Mouse (Mus musculus) mouse embryonic stem cell (cell line): ENCODE results near the gene Adam15.

Source experiments
- in situ Hi-C, 2 experiments: fragments of 300-500 bp; cut with MboI; formaldehyde crosslinking; loops; 1 replicate in 1 of 2; 3 replicates in 1 of 2; pipeline ENCODE4 v1.14.3; 2019 to 2020; ENCODE audit warnings: low sequenced_read_pairs in 2 of 2, low pct_unique_long_range_greater_than_20kb in 1 of 2, mixed read lengths in 1 of 2; ENCODE audit not compliant: unreplicated experiment in 1 of 2

The Adam15 gene

DNA sequence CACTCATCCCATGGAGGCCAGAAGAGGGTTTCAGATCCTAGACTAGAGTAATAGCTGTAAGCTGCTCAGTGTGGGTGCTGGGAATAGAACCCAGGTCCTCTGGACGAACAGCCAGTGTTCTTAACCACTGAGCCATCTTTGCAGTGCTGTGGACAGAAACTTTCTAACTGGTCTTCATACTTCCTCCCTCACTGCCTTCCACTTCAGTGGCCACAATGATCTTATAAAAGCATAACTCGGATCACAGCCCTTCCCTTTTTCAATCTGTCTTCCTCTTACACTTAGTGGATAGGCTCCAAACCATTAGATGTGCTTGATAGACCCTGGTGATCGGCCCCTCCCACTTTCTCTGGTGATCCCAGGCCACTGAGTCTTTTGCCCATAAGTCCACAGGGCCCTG is 10.4 kb upstream of the Adam15 start:
- in situ Hi-C loops, result no loop called here

DNA sequence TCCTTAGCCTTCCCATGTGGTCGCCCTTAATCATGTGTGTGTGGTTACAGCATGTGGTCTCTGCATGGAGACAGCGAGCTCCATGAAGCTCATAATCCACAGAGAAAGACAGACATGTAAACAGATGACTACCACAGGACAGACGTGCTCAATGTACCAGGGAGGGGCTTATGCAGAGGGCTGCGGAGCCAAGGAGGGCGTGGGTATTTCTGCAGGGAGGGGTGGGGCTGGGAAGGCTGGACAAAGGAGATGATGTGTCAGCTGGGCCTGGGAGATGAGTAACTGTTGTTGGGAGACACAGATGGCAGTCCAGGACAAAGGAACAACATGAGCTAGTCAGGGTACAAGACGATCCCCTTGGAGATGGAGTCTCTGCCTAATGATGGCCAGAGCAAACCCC is 9.8 kb upstream of the Adam15 start:
- in situ Hi-C loops, result no loop called here

DNA sequence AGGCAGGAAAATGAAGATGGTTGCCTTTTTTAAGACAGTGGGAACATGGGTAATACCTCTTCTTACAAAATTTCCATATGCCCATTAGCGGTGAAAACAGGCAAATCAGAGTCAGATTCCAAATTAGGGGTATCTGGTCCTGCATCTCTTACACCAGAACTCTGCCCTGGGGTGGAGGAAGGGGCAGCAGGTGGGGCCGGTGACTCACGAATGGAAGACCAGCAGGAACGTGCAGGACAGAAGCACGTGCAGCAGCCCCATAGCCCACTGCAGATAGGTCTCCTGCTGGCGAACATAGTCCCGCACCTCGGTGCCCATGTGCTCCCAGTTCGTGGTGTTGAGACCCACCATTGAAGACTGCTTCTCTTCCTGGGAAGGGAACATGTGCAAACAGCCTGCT is 6.2 kb upstream of the Adam15 start:
- in situ Hi-C loops, result no loop called here

- in situ Hi-C loops, result no loop called here
These were observed 5.7 kb upstream of the Adam15 start for GRCm38 (mm10) chr3:89355512-89355902.

DNA sequence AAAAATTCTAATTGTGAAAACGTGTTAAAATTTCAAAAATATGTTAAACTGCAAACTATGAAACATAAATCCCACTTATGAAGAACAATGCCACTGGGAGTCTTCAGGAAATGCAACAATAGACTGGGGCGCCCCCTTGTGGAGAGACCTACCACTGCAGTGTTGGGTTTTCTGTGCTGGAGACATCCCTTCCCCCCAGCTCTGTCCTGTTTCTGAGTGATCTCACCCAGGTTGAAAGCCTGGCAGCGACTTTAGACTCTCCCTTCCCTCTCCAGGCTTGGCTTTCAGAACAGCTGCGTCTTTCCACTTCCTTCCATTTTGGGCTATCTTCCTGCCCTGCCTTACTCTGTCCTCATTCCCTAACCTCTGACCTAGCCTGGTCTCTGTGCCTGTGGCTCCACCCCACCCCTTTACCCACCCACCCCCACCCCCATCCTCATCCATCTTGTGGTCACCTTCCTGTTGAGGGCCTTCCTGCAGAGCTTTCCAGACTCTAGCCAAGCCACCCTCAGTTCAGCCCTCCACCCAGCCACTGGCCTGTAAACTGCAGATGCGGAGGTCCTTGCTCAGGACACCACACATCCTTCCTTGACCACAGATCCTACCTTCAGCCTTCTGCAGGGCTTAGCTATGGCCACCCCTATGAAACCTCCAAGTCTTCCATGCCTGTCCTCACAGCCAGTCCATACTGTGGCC is 5.2 kb upstream of the Adam15 start:
- in situ Hi-C loops, result no loop called here

DNA sequence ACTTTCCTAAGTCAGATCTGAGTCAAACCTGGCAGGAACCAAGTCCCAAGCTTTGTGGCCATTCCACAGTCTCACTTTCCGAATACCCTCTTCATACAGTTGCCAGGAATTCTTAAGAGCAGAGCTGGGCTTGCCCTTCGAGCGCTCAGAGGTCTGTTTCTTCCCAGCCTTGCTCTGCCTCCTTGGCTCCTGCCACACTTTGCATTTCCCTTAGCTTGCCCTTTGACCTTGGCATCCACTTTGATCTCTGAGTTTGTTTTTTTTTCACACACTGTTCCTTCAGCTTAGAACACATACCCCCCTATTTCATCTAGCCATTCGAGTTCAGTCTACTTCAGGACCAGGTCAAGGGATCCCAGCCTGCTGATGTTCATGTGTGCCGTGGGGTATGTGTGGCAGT is 1.5 kb upstream of the Adam15 start:
- in situ Hi-C loops, result no loop called here

- in situ Hi-C loops, result loop anchor here in 1 of 2 experiments (10.0 kb wide), 1 partner anchor 136 kb away; no protein-coding TSS in a partner anchor
These were observed 606 bp downstream of the Adam15 start for GRCm38 (mm10) chr3:89348911-89349868.

GRCm38 (mm10) chr3:89347916-89348315 is 1.9 kb downstream of the Adam15 start:
- in situ Hi-C loops, result loop anchor here in 1 of 2 experiments (10.0 kb wide), 1 partner anchor 137 kb away; no protein-coding TSS in a partner anchor

- in situ Hi-C loops, result loop anchor here in 1 of 2 experiments (10.0 kb wide), 1 partner anchor 138 kb away; no protein-coding TSS in a partner anchor
These were observed 2.8 kb downstream of the Adam15 start for GRCm38 (mm10) chr3:89346815-89347540.

DNA sequence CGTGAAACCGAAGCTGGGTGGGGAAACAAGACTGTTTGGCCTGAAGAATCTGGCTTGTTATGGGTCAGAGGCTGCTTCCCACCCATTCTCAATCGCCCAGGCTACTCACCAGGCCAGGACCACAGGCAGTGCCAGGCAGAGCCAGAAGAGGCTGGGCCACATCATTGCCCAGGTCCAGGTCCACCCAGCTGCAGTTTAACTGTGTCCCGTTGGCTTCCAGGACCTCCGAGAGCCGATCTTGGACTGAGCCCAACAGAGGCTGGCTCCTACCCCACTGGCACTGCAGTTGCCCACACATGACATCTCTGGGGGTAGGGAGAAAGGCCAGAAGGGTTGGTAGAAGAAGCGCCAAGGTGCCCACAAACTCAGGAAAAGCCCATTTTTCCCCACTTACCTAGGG is 6.5 kb downstream of the Adam15 start:
- in situ Hi-C loops, result loop anchor here in 1 of 2 experiments (10.0 kb wide), 1 partner anchor 142 kb away; no protein-coding TSS in a partner anchor

GRCm38 (mm10) chr3:89341794-89342193 is 8.0 kb downstream of the Adam15 start:
- in situ Hi-C loops, result loop anchor here in 1 of 2 experiments (10.0 kb wide), 1 partner anchor 143 kb away; no protein-coding TSS in a partner anchor

DNA sequence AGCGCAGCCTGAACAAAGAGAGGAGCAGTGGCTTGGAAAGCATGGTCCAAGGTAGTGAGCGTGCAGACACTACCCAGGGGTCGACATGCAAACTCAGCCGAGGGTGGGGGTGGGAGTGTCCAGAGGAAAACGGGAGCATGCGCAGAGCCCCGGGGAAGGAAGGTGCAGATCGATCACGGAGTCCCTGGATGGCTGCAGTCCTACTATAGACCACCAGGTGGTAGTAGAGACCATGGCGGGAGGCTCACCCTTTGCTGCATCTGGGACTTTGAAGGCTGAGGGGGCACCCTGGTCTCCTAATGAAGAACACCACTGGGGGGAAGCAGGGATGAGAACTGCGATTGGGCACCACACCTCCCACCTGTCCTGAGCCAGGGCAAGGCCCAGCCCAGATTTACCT is 9.3 kb downstream of the Adam15 start:
- in situ Hi-C loops, result loop anchor here in 1 of 2 experiments (10.0 kb wide), 1 partner anchor 144 kb away; no protein-coding TSS in a partner anchor

GRCm38 (mm10) chr3:89339416-89339815 is 10.4 kb downstream of the Adam15 start:
- in situ Hi-C loops, result no loop called here

- in situ Hi-C loops, result no loop called here
These were observed 11.8 kb downstream of the Adam15 start, which contains the start of gene Efna4 for GRCm38 (mm10) chr3:89337721-89338578. Gene Efna4, minus strand, starts transcription at chr3:89338028.

DNA sequence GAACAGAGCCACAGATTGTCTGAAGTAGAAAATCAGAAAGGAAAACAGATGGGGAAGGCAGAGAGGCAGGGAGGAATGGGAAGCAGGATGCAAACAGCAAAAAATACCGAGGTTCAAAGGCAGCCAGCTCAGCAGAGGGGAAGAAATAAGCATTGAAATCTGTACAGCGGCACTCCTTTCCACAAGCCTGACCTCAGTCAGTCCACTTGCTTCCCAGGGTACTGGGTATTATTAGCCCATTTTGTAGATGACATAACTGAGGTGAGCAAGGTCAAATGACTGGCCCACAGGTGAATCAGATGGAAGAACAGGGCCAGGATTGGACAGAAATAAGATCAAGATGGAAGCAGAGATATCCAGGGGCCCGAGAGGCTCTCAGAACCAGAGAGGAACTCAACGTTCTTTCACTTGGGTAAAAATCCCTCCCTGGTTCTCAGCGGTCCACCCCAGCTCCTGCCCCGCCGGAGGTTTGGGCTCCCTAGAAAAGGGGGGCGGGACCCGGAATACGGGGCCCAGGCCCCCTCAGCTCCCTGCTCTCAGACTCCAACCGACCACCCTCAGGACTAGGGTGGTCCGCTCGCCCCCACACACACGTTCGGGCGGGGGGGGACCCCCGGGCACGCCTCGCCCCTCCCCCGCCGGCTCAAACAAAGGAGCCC is 12.6 kb downstream of the Adam15 start:
- in situ Hi-C loops, result no loop called here

DNA sequence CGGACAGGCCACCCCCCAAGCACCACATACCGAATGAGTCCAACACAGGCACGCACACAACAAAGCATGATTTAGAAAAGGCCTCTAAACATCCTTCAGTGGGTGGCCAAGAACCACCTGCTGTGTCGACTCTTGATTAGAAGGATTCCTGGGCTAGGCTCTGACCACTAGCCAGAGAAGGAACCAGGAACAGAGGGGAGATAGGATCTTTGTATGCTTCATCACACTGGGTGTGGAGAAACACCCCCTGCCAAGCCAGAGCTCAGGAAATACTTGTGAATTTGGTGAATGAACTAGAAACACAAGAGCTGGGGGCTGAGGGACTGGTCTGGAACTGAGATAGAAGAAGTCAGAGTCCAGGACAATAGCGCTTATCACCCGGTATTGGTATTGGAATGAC is 13.3 kb downstream of the Adam15 start:
- in situ Hi-C loops, result no loop called here

GRCm38 (mm10) chr3:89333053-89333452 is 16.7 kb downstream of the Adam15 start:
- in situ Hi-C loops, result no loop called here
